Mouse (Mus musculus): ENCODE results near the gene Pcnx.

- TF ChIP-seq CTCF (conservative IDR thresholded peaks at IDR 0.05; ENCODE audit: low read length) (no peak; the same call in 1 of the 2 replicates), NANOG (IDR thresholded peaks at IDR 0.05; ENCODE audit: borderline replicate concordance, low read length) (no peak)
Measured at GRCm38 (mm10) chr12:81941191-81941590, 81.4 kb downstream of the Pcnx start.
